Mouse (Mus musculus) heart, postnatal 0 days (tissue): Measurements from ENCODE around the gene Cdk14. TPM values are rescaled to one million over a fixed set of nuclear protein-coding genes. Genes with fewer than 3 reads are reported as not detected.
"Not testable (repeated sequence)": the region's sequence is repeated elsewhere in the genome, so short reads cannot be mapped to it uniquely, and the experiment has no call there.

Source experiments
- ATAC-seq: fragments of 200-750 bp; cut with Nextera tagmentation; 2 replicates; pipeline ENCODE4 v1.8.0; 2017; ENCODE audit warnings: low read depth, moderate number of reproducible peaks, moderate library complexity; ENCODE audit not compliant: insufficient read depth
- DNase-seq: peaks from one replicate; pipeline ENCODE4 v3.0.0-alpha.2; 2016; ENCODE audit warnings: low spot score
- H3K27ac ChIP-seq: fragments of 300-500 bp; sonication (generic); 2 replicates; pipeline ENCODE4 v1.5.1; 2014; ENCODE audit warnings: low read depth, mild to moderate bottlenecking
- H3K27me3 ChIP-seq: fragments of 300-500 bp; sonication (generic); 2 replicates; pipeline ENCODE4 v1.6.1; 2014; ENCODE audit warnings: low read length, mixed read lengths; ENCODE audit not compliant: control insufficient read depth, insufficient read depth
- H3K36me3 ChIP-seq: fragments of 300-500 bp; sonication (generic); replicated peaks from 2 replicates; pipeline ENCODE4 v1.6.1; 2014; ENCODE audit warnings: low read length, mixed read lengths; ENCODE audit not compliant: control insufficient read depth, insufficient read depth
- H3K4me1 ChIP-seq: fragments of 300-500 bp; sonication (generic); 2 replicates; pipeline ENCODE4 v1.6.1; 2014; ENCODE audit warnings: antibody characterized with exemption; ENCODE audit not compliant: control insufficient read depth, insufficient read depth
- H3K4me2 ChIP-seq: fragments of 300-500 bp; sonication (generic); 2 replicates; pipeline ENCODE4 v1.6.1; 2014; ENCODE audit warnings: low read depth, mild to moderate bottlenecking, low read length, moderate library complexity
- H3K4me3 ChIP-seq: fragments of 300-500 bp; sonication (generic); 2 replicates; pipeline ENCODE4 v1.5.1; 2014; ENCODE audit warnings: low read depth, low read length
- H3K9ac ChIP-seq: fragments of 300-500 bp; sonication (generic); replicated peaks from 2 replicates; pipeline ENCODE4 v1.6.1; 2014; ENCODE audit warnings: low read depth, low read length, mixed read lengths
- H3K9me3 ChIP-seq: fragments of 300-500 bp; sonication (generic); replicated peaks from 2 replicates; pipeline ENCODE4 v1.6.1; 2016; ENCODE audit warnings: low read length; ENCODE audit not compliant: control insufficient read depth
- CTCF ChIP-seq: IDR thresholded peaks from 2 replicates; pipeline ENCODE4 v1.5.1; 2016; ENCODE audit warnings: antibody characterized with exemption, control low read depth, low read depth
- EP300 ChIP-seq: IDR thresholded peaks from 2 replicates; pipeline ENCODE4 v1.6.1; 2016; ENCODE audit warnings: antibody characterized with exemption, low read depth
- WGBS: fragments of 180-500 bp; shearing (Covaris S2); extraction: QIAGEN DNeasy Blood & Tissue Kit; methylation state at CpG from one replicate; pipeline ENCODE4 v1.1.7; 2014; 5-methylcytosine and 5-hydroxymethylcytosine counted together
- polyA plus RNA-seq: library from polyadenylated mRNA; unstranded; fragments of >200 nt; fragmentation: Nextera tagmentation; extraction: Ambion mirVana; gene quantifications from 2 replicates; pipeline ENCODE4 v1.2.1, GENCODE M21; 2015
- total RNA-seq: library from RNA; depleted of rRNA; stranded (reverse); fragments of >200 nt; gene quantifications from 2 replicates; pipeline ENCODE4 v1.2.3, GENCODE M21; 2014; ENCODE audit warnings: low replicate concordance

The Cdk14 gene
- total and polyA plus RNA-seq, 2 experiments from 2014 or later: 5.8 to 17.5 TPM

- no peaks in the 10 kb centered on the region for H3K9me3 ChIP-seq
- DNase-seq: no peak
- H3K4me1 ChIP-seq: no peaks in the 10 kb centered on the region
- no peak overlapping the region for H3K27ac ChIP-seq
- no peak overlapping the region for H3K9ac ChIP-seq
- no peaks in the 10 kb centered on the region for H3K27me3 ChIP-seq
- H3K4me2 ChIP-seq: no peak overlapping the region
- no peak for ATAC-seq
- H3K36me3 ChIP-seq: no peaks in the 10 kb centered on the region
- TF ChIP-seq CTCF (no peak), EP300 (no peak)
- H3K4me3 ChIP-seq: no peak overlapping the region
- 76% methylated on average over 3 of the region's 3 CpGs for WGBS
These were observed 490.5 kb downstream of the Cdk14 start for GRCm38 (mm10) chr5:4929628-4930027.

- Histone ChIP-seq H3K9ac (no peak overlapping the region), H3K36me3 (no peaks in the 10 kb centered on the region), H3K9me3 (no peaks in the 10 kb centered on the region), H3K27ac (no peak overlapping the region), H3K4me1 (no peaks in the 10 kb centered on the region), H3K4me3 (no peak overlapping the region), H3K4me2 (no peak overlapping the region), H3K27me3 (no peaks in the 10 kb centered on the region)
- TF ChIP-seq EP300: no peak
- TF ChIP-seq CTCF: no peak
- ATAC-seq: no peak
- DNase-seq: no peak
- WGBS: 87% methylated on average over 6 of the region's 6 CpGs
These were observed 495.2 kb downstream of the Cdk14 start for GRCm38 (mm10) chr5:4924866-4925265.

- no peak overlapping the region for H3K4me2 ChIP-seq
- H3K4me3 ChIP-seq: no peak overlapping the region
- H3K9me3 ChIP-seq: no peaks in the 10 kb centered on the region
- DNase-seq: peak; percentile 70
- no peak overlapping the region for H3K27ac ChIP-seq
- no peak overlapping the region for H3K9ac ChIP-seq
- no peaks in the 10 kb centered on the region for H3K36me3 ChIP-seq
- 12% methylated on average over 6 of the region's 6 CpGs for WGBS
- TF ChIP-seq EP300 (no peak), CTCF (peak; percentile 82)
- H3K4me1 ChIP-seq: no peaks in the 10 kb centered on the region
- H3K27me3 ChIP-seq: no peaks in the 10 kb centered on the region
- no peak for ATAC-seq
These were observed 501.7 kb downstream of the Cdk14 start for GRCm38 (mm10) chr5:4918376-4918775.

GRCm38 (mm10) chr5:4917743-4918142, 502.4 kb downstream of the Cdk14 start:
- Histone ChIP-seq H3K4me1 (no peaks in the 10 kb centered on the region), H3K36me3 (no peaks in the 10 kb centered on the region), H3K4me2 (no peak overlapping the region), H3K27me3 (no peaks in the 10 kb centered on the region), H3K9me3 (no peaks in the 10 kb centered on the region), H3K27ac (no peak overlapping the region), H3K4me3 (no peak overlapping the region), H3K9ac (no peak overlapping the region)
- WGBS: 84% methylated on average over 7 of the region's 7 CpGs
- DNase-seq (no peak), ATAC-seq (no peak)
- no peak for TF ChIP-seq CTCF
- no peak for TF ChIP-seq EP300

GRCm38 (mm10) chr5:4917274-4917673, 502.8 kb downstream of the Cdk14 start:
- TF ChIP-seq EP300 (no peak), CTCF (no peak)
- no peak overlapping the region for H3K27ac ChIP-seq
- H3K4me2 ChIP-seq: no peak overlapping the region
- WGBS: 74% methylated on average over 4 of the region's 4 CpGs
- H3K4me1 ChIP-seq: no peaks in the 10 kb centered on the region
- H3K9ac ChIP-seq: no peak overlapping the region
- no peaks in the 10 kb centered on the region for H3K36me3 ChIP-seq
- DNase-seq (no peak), ATAC-seq (no peak)
- no peaks in the 10 kb centered on the region for H3K9me3 ChIP-seq
- H3K4me3 ChIP-seq: no peak overlapping the region
- no peaks in the 10 kb centered on the region for H3K27me3 ChIP-seq

- Histone ChIP-seq H3K36me3 (no peaks in the 10 kb centered on the region), H3K4me1 (no peaks in the 10 kb centered on the region), H3K27ac (no peak overlapping the region), H3K27me3 (no peaks in the 10 kb centered on the region), H3K4me3 (no peak overlapping the region), H3K9ac (no peak overlapping the region), H3K4me2 (no peak overlapping the region), H3K9me3 (no peaks in the 10 kb centered on the region)
- ATAC-seq (no peak), DNase-seq (no peak)
- 78% methylated on average over 10 of the region's 10 CpGs for WGBS
- TF ChIP-seq CTCF: no peak
- TF ChIP-seq EP300: no peak
These were observed 503.5 kb downstream of the Cdk14 start for GRCm38 (mm10) chr5:4916390-4917273.

GRCm38 (mm10) chr5:4904911-4905310, 515.2 kb downstream of the Cdk14 start:
- not testable (repeated sequence) for H3K27me3 ChIP-seq, ATAC-seq, H3K9me3 ChIP-seq, H3K9ac ChIP-seq, H3K4me3 ChIP-seq, H3K27ac ChIP-seq, H3K4me1 ChIP-seq, DNase-seq, H3K36me3 ChIP-seq, H3K4me2 ChIP-seq
- 89% methylated on average over 3 of the region's 3 CpGs for WGBS
